Mouse (Mus musculus) CH12.LX (cell line): ENCODE results near the gene Mcee.

Experiments
- CTCF ChIP-seq, 2 experiments: IDR thresholded peaks in 1 of 2; conservative IDR thresholded peaks in 1 of 2; 2 replicates each; pipeline ENCODE4 v1.5.1; 2011 to 2012; ENCODE audit warnings: low read depth in 2 of 2, low read length in 2 of 2, improper control_type of control experiment in 1 of 2, inconsistent platforms in 1 of 2, mild to moderate bottlenecking in 1 of 2, moderate library complexity in 1 of 2
- ELF1 ChIP-seq: IDR thresholded peaks from 2 replicates; pipeline ENCODE4 v1.6.1; 2014; ENCODE audit warnings: low read depth, mild to moderate bottlenecking, inconsistent platforms, low read length, improper control_type of control experiment
- EP300 ChIP-seq: IDR thresholded peaks from 2 replicates; pipeline ENCODE4 v1.6.1; 2011; ENCODE audit warnings: low read length, improper control_type of control experiment
- IRF4 ChIP-seq: IDR thresholded peaks from 2 replicates; pipeline ENCODE4 v1.6.1; 2014; ENCODE audit warnings: low read depth, mild to moderate bottlenecking, inconsistent platforms, low read length, improper control_type of control experiment
- JUND ChIP-seq: conservative IDR thresholded peaks from 2 replicates; pipeline ENCODE4 v1.6.1; 2011; ENCODE audit warnings: low read depth, low read length, improper control_type of control experiment
- MAFK ChIP-seq: IDR thresholded peaks from 2 replicates; pipeline ENCODE4 v1.6.1; 2011; ENCODE audit warnings: low read length, improper control_type of control experiment; ENCODE audit not compliant: insufficient replicate concordance
- MEF2A ChIP-seq: IDR thresholded peaks from 2 replicates; pipeline ENCODE4 v1.6.1; 2014; ENCODE audit warnings: low read depth, mild to moderate bottlenecking, inconsistent platforms, low read length, improper control_type of control experiment, borderline replicate concordance
- NRF1 ChIP-seq: IDR thresholded peaks from 2 replicates; pipeline ENCODE4 v1.6.1; 2014; ENCODE audit warnings: low read depth, mild to moderate bottlenecking, inconsistent platforms, low read length, improper control_type of control experiment, moderate library complexity
- UBTF ChIP-seq: IDR thresholded peaks from 2 replicates; pipeline ENCODE4 v1.6.1; 2012; ENCODE audit warnings: low read depth, mild to moderate bottlenecking, inconsistent platforms, low read length, improper control_type of control experiment, moderate library complexity

DNA sequence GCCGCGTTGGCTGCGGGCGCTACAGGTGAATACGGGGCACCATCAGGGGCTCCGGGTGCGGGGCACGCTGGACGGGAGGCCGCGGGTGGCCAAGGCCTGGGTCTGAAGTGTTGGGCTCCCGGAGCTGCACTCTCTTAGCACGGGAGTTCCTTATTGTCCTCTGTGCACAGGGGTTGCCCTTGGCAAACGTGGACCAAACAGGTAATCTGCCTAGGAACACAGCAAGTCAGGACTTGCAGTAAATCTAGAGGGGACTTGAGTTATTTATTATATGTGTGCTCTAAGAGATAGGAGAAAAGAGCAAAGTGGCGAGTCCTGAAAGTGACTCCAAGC, 378 bp downstream of the Mcee start:
- no peak for TF ChIP-seq IRF4
- no peak for TF ChIP-seq MAFK
- TF ChIP-seq EP300 = no peak
- TF ChIP-seq MEF2A = no peak; the same call in 1 of the 2 replicates
- no peak for TF ChIP-seq UBTF
- no peak; the same call in 1 of the 2 replicates for TF ChIP-seq ELF1
- TF ChIP-seq NRF1 = no peak
- no peak for TF ChIP-seq CTCF (conservative IDR thresholded peaks at IDR 0.05 in 1 of 2, IDR thresholded peaks at IDR 0.05 in 1 of 2; ENCODE audit: low read depth in 2 of 2, low read length in 2 of 2)
- TF ChIP-seq JUND = no peak
